Mouse (Mus musculus) ES-E14 (cell line): Measurements from ENCODE around the gene Nnmt.

Experiments used
- MAFK ChIP-seq: IDR thresholded peaks from 2 replicates; pipeline ENCODE4 v1.6.1; 2014; ENCODE audit warnings: mild to moderate bottlenecking, low read depth, low read length, inconsistent platforms; ENCODE audit not compliant: insufficient read depth
- ZC3H11A ChIP-seq: IDR thresholded peaks from 2 replicates; pipeline ENCODE4 v1.6.1; 2012; ENCODE audit warnings: low read depth, mild to moderate bottlenecking, inconsistent platforms, low read length, borderline replicate concordance
- ZNF384 ChIP-seq: IDR thresholded peaks from 2 replicates; pipeline ENCODE4 v1.6.1; 2012; ENCODE audit warnings: low read depth, low read length, inconsistent platforms

DNA sequence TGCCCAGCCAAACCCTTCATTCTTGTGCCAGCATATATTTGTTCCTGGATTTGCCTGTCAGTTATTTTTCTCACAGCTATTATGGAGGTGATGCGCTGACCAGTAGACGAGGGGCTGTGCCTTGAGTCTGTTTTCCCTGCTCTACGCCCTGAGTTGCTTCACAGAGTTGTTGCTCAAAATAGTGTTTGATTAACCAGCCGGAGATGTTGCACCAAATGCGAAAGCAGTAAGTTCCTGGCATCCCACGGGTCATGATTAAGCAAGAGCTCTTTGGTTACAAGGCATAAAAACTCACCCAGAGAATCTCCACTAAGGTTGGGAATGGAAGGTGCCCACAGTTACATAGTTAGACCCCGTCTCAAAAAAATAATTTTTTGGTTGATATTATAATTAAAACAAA, 1.2 kb upstream of the Nnmt start:
- TF ChIP-seq ZC3H11A (no peak), ZNF384 (no peak), MAFK (no peak)
